Mouse (Mus musculus) kidney, embryonic 14.5 days (tissue): ENCODE results near the gene Casc3. TPM values are rescaled to one million over a fixed set of nuclear protein-coding genes. Genes with fewer than 3 reads are reported as not detected.

Experiments
- ATAC-seq: fragments of 200-750 bp; cut with Nextera tagmentation; 2 replicates; pipeline ENCODE4 v1.8.0; 2017; ENCODE audit warnings: moderate number of reproducible peaks, mild to moderate bottlenecking, moderate TSS enrichment, moderate library complexity; ENCODE audit not compliant: low FRiP score, low TSS enrichment
- H3K27ac ChIP-seq: fragments of 300-500 bp; sonication (generic); 2 replicates; pipeline ENCODE4 v1.5.1; 2014; ENCODE audit warnings: low read depth, mild to moderate bottlenecking, low read length, moderate library complexity, mixed read lengths
- H3K27me3 ChIP-seq: fragments of 300-500 bp; sonication (generic); 2 replicates; pipeline ENCODE4 v1.6.1; 2014; ENCODE audit warnings: mild to moderate bottlenecking, low read length; ENCODE audit not compliant: control insufficient read depth, insufficient read depth
- H3K36me3 ChIP-seq: fragments of 300-500 bp; sonication (generic); 2 replicates; pipeline ENCODE4 v1.6.1; 2014; ENCODE audit warnings: low read length, mixed read lengths; ENCODE audit not compliant: control insufficient read depth, insufficient read depth
- H3K4me1 ChIP-seq: fragments of 300-500 bp; sonication (generic); 2 replicates; pipeline ENCODE4 v1.6.1; 2014; ENCODE audit warnings: low read length, mixed read lengths; ENCODE audit not compliant: control insufficient read depth, insufficient read depth
- H3K4me2 ChIP-seq: fragments of 300-500 bp; sonication (generic); replicated peaks from 2 replicates; pipeline ENCODE4 v1.6.1; 2014; ENCODE audit warnings: low read depth, mild to moderate bottlenecking, low read length
- H3K4me3 ChIP-seq: fragments of 300-500 bp; sonication (generic); 2 replicates; pipeline ENCODE4 v1.5.1; 2014; ENCODE audit warnings: mild to moderate bottlenecking, low read length
- H3K9ac ChIP-seq: fragments of 300-500 bp; sonication (generic); 2 replicates; pipeline ENCODE4 v1.6.1; 2014; ENCODE audit warnings: low read depth, mild to moderate bottlenecking, low read length, moderate library complexity
- H3K9me3 ChIP-seq: fragments of 300-500 bp; sonication (generic); 2 replicates; pipeline ENCODE4 v1.6.1; 2016; ENCODE audit warnings: low read length; ENCODE audit not compliant: control insufficient read depth
- WGBS: fragments of 180-500 bp; shearing (Covaris S2); extraction: QIAGEN DNeasy Blood & Tissue Kit; methylation state at CpG from one replicate; pipeline ENCODE4 v1.1.7; 2014; 5-methylcytosine and 5-hydroxymethylcytosine counted together
- polyA plus RNA-seq: library from polyadenylated mRNA; unstranded; fragments of >200 nt; fragmentation: Nextera tagmentation; extraction: Ambion mirVana; gene quantifications from 2 replicates; pipeline ENCODE4 v1.2.1, GENCODE M21; 2014

Gene Casc3
- polyA plus RNA-seq, 1 experiment from 2014 or later = 43.1 TPM

DNA sequence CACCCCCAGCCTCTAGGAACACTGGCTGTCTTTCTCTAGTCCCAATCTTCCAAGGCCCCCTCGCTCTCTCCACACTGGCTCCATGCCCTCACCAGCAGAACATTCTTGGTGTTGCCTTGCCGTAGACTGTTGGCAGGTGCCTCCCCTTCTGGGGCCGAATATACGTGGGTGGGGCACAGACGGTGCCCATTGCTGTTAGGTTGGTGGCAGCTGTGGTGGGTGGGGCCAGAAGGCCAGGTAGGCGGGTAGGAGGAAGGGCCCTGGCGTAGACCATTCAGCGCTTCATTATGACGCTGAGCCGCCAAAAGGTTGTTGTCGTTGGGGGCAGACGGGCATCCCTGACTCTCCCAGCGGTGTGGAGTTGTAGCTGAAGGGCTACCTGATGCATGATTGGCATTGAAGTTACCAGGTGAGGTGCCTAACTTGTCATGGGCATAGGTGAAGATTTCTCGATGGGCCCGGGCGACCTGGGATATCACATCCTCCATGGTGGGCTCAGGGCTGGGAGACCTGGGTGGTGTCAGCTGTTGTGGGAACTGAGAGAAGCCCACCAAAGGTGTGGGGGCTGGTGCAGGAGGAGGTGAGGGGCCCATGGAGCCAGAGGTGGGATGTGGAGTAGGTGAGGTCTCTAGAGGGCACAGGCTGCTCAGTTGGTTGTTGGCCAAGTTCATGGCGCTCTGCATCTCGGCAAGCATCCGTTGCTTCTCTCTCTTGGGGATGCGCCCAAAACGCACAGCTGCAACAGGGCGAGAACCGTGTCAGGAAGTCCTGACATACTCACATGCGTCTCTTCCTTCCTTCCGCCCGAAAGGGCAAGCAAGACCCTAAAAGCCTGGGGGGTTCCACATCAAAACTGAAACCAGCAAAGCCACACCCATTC is 34.4 kb upstream of the Casc3 start:
- 92% methylated on average over 26 of the region's 26 CpGs for WGBS
- H3K9me3 ChIP-seq = no peaks in the 10 kb centered on the region
- no peak overlapping the region for H3K9ac ChIP-seq
- peaks cover 15% of the 10 kb centered on the region for H3K36me3 ChIP-seq
- no peak overlapping the region for H3K4me2 ChIP-seq
- ATAC-seq = no peak
- H3K4me3 ChIP-seq = no peak overlapping the region
- no peak overlapping the region for H3K27ac ChIP-seq
- H3K27me3 ChIP-seq = no peaks in the 10 kb centered on the region
- peaks cover 61% of the 10 kb centered on the region for H3K4me1 ChIP-seq

DNA sequence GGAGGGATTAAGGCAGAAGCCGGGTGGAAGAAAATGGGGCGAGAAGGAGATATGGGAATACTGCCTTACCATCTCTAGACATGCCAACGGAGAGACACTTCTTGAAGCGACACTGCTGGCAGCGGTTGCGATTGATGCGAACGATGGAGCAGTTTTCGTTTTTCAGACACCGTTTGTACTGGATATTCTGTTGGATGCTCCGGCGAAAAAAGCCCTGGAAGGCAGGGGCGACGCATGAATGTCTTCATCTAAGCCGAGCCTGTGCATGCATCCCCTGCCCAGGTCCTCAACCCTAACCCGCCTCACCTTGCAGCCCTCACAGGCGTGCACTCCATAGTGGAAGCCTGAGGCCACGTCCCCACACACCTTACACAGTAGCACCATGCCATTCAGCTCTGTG is 33.6 kb upstream of the Casc3 start:
- Histone ChIP-seq H3K27ac (no peak overlapping the region), H3K9ac (no peak overlapping the region), H3K9me3 (no peaks in the 10 kb centered on the region), H3K4me2 (no peak overlapping the region), H3K4me1 (peaks cover 61% of the 10 kb centered on the region), H3K36me3 (peaks cover 15% of the 10 kb centered on the region), H3K27me3 (no peaks in the 10 kb centered on the region), H3K4me3 (no peak overlapping the region)
- no peak for ATAC-seq
- 96% methylated on average over 18 of the region's 18 CpGs for WGBS

DNA sequence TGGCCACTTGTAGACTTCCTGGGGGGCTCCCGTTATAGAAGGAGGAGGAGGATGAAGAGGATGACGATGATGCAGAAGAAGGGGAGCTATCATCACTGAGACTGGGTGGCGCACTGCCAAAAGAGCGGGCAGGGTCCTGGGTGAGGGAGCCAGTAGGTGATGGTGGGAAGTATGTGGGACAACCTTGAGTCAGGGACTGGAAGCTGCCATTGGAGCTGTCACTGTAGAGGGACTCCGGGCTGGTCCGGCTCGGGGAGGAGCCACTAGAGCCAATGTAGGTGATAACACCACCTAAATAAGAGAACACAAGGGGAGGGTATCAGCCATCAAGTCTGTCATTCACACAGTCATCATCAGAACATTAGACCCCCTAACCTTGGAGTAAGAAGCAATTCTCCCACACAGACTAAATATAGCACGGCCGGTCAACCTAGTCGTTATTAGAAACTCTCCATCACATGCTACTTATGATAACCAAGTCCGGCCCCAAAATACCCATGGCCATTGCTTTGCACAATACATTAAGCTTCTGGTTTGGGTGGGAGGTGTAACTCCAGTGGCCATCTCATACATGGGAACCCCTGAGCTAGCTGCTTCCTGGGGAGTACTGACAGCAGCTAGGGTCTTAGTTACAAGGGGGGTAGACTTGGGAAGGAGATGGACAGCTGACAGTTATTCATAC is 32.7 kb upstream of the Casc3 start:
- Histone ChIP-seq H3K4me2 (no peak overlapping the region), H3K36me3 (peaks cover 15% of the 10 kb centered on the region), H3K9ac (no peak overlapping the region), H3K27ac (no peak overlapping the region), H3K4me3 (no peak overlapping the region), H3K27me3 (no peaks in the 10 kb centered on the region), H3K9me3 (no peaks in the 10 kb centered on the region), H3K4me1 (peaks cover 61% of the 10 kb centered on the region)
- 90% methylated on average over 11 of the region's 11 CpGs for WGBS
- no peak for ATAC-seq

DNA sequence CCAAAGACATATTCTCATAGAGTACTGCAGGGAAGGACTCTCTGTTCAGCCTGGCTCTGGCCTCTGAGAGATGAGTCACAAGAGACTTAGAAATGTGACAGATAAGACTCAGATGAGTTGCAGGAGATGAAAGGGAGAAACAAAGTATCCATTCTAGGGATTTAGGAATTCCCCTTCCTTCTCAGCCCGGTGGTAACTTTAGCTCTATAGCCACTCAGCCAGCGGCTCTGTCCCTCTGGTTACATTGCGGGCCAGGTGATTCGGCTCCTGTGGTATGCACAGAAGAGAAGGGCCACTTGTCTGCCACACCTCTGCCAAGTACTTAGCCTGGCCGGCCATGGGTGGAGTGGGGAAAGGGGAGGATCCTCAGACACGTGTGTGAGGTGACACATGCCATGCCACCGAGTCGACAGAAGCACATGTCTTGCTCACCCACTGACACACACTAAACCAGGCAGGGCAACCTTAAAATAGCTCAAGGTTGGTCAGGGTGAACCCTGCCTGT is 32.0 kb upstream of the Casc3 start:
- H3K4me3 ChIP-seq = no peak overlapping the region
- peaks cover 58% of the 10 kb centered on the region for H3K4me1 ChIP-seq
- peaks cover 15% of the 10 kb centered on the region for H3K36me3 ChIP-seq
- ATAC-seq = no peak
- no peak overlapping the region for H3K27ac ChIP-seq
- 46% methylated on average over 8 of the region's 8 CpGs for WGBS
- no peaks in the 10 kb centered on the region for H3K9me3 ChIP-seq
- H3K27me3 ChIP-seq = no peaks in the 10 kb centered on the region
- no peak overlapping the region for H3K9ac ChIP-seq
- no peak overlapping the region for H3K4me2 ChIP-seq

DNA sequence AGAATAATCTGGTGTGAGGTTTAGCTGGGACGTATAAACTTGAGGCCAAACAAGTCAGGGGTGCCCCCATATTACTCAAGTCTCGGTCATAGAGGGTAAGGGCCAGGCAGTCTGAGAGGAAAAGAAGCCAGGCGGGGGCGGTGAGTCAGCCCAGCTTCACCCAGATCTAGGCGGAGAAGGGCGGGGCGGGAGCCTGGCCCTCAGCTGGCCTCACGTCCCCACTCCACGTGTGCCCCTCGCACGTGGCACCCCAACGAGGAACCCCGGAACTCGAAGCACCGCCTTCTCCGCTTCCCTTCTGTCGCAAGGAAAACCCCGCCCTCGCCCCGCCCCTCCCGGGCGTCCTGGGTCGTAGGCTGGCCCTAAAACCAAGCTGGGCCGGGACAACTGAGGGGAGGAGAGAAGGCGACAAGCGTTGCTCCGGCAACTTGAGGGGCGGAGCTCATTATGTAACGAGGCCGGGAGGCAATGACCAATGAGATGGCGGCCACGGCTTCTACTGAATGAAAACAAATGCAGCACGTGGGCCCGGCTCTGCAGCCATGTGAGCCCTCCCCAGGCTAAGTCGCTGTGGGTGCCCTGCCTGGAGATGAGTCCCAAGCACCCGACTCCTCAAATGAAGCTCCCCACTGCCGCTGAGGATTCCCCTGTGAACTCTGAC is 30.9 kb upstream of the Casc3 start:
- Histone ChIP-seq H3K9me3 (no peaks in the 10 kb centered on the region), H3K36me3 (peaks cover 14% of the 10 kb centered on the region), H3K4me1 (peaks cover 51% of the 10 kb centered on the region), H3K4me2 (peak overlapping the region; percentile 77), H3K27me3 (no peaks in the 10 kb centered on the region), H3K9ac (peak overlapping the region; percentile 28; the same call in 1 of the 2 replicates), H3K27ac (no peak overlapping the region), H3K4me3 (peak overlapping the region; percentile 34)
- WGBS = under 1% methylated on average over 37 of the region's 37 CpGs
- peak; percentile 74 for ATAC-seq

DNA sequence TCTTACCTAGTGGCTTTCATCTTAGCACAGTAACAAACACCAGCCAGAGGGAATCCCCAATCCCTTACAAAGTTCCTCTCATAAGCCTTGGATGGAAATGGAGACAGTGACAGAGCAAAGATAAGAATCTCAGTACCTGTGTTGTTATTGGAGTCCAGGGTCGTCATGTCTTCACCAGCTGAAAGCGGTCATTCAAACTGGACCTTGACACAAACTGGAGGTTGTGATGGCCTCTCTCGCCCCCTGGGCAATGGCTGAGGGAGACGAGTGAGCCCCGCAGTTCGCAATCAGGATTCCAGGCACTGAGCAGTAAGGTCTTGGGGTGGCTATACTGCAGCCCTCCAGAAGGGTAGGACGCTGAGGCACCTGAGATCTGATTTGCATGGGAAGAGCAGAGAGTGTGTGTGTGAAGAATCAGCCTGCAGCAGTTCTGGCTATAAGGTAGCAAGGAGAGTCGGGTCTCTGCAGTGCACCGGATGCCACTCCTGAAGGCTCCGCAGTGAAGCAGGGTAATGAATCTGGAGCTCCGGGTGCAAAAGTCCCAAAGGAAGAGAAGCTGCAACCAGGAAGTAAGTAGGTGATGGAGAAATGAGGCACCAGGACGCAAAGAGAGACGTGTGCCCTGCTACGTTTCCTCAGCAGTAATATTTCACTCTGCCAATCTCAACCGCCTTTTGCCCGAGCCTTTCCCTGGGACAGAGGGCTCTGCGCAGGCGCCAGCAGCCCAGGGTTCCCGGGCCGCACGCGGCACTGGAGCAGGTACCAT is 29.9 kb upstream of the Casc3 start, which contains the start of gene Nr1d1:
Nr1d1 (minus strand) TSS at position 752 of the 766 bp plus-strand sequence.
- Histone ChIP-seq H3K36me3 (peaks cover 4% of the 10 kb centered on the region), H3K9me3 (no peaks in the 10 kb centered on the region), H3K4me3 (peak within 1 kb of the TSS; percentile 34), H3K27me3 (no peaks in the 10 kb centered on the region), H3K27ac (peak within 1 kb of the TSS; percentile 94), H3K9ac (peak within 1 kb of the TSS; percentile 38; the same call in 1 of the 2 replicates), H3K4me1 (peaks cover 47% of the 10 kb centered on the region), H3K4me2 (peak within 1 kb of the TSS; percentile 77)
- ATAC-seq = 0 out of 2 replicates have a peak, but pooled peaks have one; percentile 0
- 1% methylated on average over 22 of the region's 22 CpGs for WGBS

GRCm38 (mm10) chr11:98775348-98776051 is 29.2 kb upstream of the Casc3 start:
- 2% methylated on average over 15 of the region's 15 CpGs for WGBS
- peak overlapping the region; percentile 94 for H3K27ac ChIP-seq
- H3K4me2 ChIP-seq = peak overlapping the region; percentile 77
- H3K4me3 ChIP-seq = peak overlapping the region; percentile 34
- H3K36me3 ChIP-seq = no peaks in the 10 kb centered on the region; the same call in 1 of the 2 replicates
- H3K9ac ChIP-seq = peak overlapping the region; percentile 38; the same call in 1 of the 2 replicates
- no peaks in the 10 kb centered on the region for H3K27me3 ChIP-seq
- H3K9me3 ChIP-seq = no peaks in the 10 kb centered on the region
- peak; percentile 67 for ATAC-seq
- peaks cover 53% of the 10 kb centered on the region for H3K4me1 ChIP-seq
